Mouse (Mus musculus) lung, postnatal 4 days (tissue): Measurements from ENCODE around the gene Apln.

Experiments
- DNase-seq, 2 experiments: peaks; one replicate each; pipeline ENCODE4 v3.0.0; 2021

The Apln gene

DNA sequence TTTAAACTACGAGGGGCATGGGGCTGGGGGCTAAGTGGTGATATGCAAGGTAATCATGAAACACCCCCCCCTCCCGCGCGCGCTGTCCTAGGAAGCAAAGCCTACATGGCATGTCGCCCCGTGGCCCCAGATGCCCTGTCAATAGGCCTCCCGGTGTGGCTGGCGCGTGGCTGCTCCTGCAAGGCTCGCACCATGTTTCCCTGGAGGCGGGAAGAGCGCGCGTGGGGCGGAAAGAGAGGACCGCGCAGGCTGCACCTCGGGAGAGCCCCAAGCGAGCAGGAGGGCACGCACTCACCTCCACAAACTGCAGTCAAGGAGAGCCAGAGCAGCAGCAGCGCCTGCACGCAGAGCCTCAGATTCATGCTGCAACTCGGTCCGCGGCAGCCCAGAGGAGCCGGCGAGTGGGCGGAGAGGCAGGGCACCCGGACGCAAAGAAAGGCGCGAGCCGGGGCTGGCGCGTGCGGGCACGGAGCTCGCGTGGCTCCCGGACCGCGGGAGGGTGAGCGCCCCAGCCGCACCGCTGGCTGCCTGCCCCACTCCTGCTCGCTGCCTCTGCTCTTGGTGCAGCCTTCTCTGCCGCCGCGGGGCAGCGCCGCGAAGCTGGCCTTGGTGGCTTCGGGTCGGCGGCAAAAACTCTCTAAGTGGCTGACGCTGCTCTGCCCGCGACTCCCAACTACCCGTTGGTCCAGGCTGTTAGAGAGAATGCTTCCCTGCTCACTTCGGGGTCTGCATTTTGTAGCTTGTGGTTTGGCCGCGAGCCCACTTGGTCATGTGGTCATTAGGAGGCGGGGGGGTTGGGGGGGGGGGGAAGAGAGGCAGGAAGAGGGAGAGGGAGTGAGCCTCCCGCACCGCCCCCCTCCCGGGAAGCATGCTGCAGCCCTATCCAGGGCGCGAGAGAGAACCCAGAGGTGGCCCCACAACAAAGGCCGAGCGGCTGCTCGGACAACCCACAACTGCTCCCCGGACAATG, at the start of gene Apln:
Gene Apln, minus strand, starts transcription at position 710 of the 970 bp plus-strand sequence.
- peak; percentile 55 to 70 for DNase-seq

DNA sequence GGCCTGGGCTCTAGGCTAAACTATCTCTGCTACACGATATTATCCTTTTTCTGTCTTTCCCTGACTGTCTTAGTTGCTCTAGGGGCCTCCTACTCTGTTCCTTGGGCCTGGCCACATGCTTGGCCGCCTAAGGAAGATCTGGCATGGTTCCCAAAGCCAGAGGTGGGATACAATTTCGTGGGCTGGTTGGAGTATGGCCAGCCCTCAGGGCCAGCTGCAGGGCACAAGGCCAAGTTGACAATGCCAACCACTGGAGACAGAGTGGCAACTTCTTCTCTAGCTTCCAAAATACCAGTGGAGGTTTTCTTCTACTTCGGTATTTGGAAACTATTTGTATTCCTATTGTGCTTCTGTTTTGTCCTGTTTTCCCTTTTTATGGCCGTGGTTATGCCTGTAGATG, 47.7 kb upstream of the Apln start:
- DNase-seq: no peak

DNA sequence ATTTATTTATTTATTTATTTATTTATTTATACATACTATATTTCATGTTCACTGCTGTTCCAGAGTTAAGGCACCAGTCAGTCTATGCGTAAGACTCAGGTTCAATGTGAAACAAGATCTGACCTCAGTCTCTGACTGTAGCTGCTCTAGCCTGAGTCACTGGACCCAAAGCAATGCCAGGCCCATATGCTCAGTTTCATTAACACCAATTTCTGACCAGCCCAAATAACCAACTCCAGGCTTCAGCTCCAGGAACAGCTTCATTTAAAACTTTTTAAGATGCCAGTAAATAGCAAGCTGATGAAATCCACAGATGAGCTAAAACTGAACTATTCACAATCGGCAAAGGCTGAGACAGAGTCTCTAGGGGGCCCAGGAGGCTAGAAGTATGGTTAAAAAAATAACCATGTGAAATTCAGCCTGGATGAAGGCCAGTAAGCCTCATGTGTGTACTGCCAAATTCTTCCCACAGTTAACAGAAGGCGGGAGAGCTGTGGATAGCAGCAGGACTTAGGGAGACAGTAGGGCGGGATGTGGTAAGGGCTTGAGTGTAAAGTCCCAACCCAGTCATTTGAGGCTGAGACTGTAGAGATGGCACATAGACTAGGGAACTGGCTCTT, 42.3 kb upstream of the Apln start:
- DNase-seq: no peak

- DNase-seq: no peak
These were observed 40.0 kb upstream of the Apln start for GRCm38 (mm10) chrX:48074691-48075090.

GRCm38 (mm10) chrX:48072401-48072800, 37.7 kb upstream of the Apln start:
- DNase-seq: no peak

- no peak for DNase-seq
These were observed 37.3 kb upstream of the Apln start for GRCm38 (mm10) chrX:48071961-48072360.

- DNase-seq: no peak
These were observed 32.2 kb upstream of the Apln start for GRCm38 (mm10) chrX:48066891-48067290.

DNA sequence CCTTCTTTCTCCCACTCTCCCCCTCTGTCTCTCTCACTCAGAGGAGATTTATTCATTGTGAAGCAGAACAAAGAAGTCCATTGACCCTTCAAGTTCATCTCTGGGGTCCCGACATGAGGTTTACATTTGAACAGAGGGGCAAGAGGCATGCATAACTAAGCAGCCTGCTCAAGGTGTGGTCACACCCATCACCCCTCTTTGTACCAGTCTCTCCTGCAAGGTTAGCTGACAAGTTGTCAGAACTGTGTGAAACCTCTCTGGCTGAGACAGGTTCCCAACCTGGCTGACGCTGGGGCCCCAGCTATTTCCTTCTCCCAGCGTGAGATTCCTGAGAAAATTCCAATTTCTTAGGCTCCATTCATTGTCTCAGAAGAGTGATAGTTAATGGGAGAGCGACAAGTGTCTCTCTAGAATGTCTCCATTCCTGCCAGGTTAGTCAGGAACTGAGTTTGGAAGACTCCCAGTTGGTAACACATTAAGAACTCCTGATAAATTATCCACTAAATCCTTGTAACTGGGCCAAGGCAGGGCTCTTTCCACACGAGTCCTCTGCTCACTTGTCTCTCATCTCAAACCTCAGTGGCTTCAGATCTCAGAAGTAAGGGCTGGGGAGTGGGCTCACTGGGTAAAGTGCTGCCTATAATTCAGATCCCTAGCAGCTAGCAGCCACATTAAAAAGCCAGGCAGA, 29.7 kb upstream of the Apln start:
- no peak for DNase-seq

DNA sequence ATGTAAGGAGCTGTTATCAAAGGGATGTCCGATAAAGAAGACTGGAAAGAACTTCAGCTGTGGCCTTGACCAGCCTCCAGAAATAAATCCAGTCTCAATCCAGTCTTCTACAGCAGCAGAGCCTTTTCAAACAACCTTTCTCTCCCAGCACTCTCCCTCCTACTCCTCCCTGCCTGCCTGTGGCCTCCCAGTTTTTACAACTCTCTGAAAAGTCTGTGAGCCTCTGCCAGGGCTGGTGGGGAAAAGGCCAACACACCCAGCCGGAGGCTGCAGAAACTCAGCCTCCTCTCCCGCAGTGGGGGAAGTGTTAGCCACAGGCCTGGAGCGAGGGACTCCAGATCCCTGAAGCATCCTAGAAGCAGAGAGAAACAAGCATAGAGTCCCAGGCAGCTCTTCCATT, 27.8 kb upstream of the Apln start:
- no peak for DNase-seq

DNA sequence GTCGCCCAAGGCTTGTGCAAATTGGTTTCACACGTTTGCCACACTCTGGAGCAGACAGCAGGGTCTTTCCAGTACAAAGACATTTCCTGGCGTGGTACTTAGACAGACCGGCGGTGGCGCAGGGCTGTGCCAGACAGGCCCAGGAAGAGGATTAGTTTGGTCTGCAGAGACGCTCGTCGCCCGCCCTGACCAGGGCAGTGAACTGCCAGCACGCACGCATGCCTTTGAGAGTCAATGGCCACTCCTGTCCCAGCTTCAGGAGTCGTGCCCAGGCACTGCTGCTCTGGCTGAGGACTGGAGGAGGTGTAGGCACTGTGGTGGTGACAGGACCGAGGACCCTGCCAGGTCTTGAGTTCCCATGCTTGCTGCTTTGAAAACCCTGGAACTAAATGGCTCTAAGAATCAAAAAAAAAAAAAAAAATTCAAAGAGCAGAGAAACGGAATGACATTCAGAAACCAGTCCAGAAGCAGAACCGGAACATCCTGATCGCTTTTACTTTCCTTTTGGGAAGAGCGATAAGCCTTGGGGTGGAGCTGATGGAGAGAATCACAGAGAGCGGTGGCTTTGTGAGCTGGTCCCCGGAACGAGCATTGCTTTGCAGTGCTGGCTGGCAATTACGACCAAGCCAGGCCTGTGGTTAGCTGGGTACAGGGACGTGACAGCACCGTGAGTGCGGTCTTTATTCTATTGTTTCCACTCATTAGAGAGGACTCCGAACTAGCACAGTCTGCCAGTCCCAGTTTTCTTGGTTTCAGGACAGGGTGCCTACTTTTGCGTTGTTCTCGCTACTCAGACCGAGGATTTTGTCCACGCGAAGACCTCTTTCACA, 19.7 kb upstream of the Apln start:
- DNase-seq: peak; percentile 59 to 75

DNA sequence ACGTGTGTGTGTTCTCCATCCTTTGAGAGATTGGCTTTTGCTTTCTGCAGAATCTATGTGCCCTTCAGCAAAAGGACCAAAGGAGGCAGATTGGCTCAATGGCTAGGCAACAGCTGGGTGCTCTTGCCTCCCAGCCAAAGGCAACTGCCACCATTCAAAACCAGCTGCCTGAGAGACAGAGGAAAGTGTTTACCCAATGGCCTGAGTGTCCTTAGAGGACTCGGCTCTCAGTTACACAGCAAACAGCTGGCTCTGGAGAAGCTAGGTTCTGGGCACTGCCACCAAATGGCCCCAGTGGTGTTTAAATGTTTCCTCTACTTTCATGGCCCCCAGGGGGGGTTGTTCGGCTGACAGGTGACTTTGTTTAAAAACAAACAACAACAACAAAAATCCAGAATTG, 19.1 kb upstream of the Apln start:
- DNase-seq: peak in 1 of 2 experiments; percentile 23

GRCm38 (mm10) chrX:48046315-48046714, 11.7 kb upstream of the Apln start:
- DNase-seq: no peak

- no peak for DNase-seq
These were observed 9.6 kb upstream of the Apln start for GRCm38 (mm10) chrX:48044261-48044660.

DNA sequence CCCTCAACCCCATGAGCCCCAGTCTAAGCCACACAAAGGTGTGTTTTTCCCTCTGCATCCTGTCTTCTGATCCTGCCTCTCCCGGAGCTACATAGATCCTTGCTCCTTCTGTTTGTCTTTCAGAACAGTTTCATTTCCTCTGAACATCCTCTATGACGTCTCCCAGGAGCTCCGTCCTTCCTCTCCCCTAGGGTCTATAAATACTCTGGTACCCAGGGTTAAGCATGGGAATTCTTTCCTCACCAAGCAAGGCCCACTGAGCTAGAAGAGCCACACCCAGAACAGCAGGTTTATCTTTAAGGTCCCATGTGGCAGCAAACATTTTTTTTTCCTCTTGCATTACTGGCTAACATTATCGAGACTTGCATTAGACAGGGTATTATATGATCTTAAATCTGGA, 8.1 kb upstream of the Apln start:
- DNase-seq: no peak

DNA sequence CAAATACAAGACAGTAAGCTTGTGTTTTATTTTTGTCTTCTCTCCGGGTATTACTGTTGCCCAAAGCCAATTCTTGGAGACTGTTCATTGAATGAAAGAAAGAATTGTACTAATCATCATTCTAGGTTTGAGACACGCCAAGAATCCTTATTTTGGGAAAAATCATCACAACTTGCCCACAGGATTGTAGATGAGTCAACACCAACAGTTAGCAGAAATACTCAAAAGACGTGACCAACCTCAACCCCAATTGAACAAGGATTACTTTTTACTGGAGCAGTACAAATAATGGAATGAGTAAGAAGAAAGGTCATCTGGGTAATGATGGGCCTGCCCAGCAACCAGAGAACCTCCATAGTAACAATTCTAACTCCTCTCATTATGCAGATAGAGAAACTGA, 5.7 kb upstream of the Apln start:
- no peak for DNase-seq

- DNase-seq: peak in 1 of 2 experiments; percentile 29
These were observed 898 bp downstream of the Apln start for GRCm38 (mm10) chrX:48033766-48034143.

- DNase-seq: peak; percentile 19 to 43
These were observed 1.6 kb downstream of the Apln start for GRCm38 (mm10) chrX:48033024-48033423.

DNA sequence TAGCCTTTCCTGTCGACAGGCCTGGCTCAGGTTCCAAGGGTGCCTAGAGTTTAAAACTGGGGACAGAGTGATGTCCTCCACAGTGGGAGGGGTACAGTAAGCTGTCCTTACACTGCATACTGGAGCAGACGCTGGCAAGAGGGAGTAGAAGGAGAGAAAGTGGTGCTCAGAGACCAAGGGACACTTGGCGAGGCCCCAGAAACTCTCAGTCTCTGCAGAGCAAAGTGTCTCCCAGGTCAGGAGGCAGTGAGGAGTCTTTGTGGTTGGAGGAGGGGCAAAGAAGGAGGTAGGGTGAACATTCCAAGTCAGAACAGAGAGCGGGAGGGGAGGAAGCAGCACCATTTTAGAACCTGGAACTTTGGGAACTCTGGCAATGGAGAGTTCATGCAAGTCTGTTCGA, 2.8 kb downstream of the Apln start:
- DNase-seq: no peak

DNA sequence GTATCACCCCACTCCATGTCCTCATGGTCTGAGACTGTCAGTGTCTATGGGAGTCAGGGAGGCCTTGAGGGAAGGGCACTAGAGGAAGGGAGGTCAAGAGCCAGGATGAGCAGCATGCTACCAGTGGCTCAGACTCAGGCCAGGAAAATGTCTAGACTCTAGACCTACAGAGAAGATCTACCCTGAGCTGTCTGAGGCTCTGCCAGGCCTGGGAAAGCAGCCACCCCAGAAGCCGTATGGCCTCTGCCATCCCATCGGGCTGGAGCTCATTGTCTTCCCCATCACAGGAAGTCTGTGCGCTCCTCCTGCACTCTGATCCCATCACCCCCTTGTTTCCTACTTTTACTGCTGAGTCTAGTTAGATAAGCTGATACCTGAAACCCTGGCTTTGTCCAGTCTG, 4.1 kb downstream of the Apln start:
- no peak for DNase-seq

GRCm38 (mm10) chrX:48022811-48023210, 11.8 kb downstream of the Apln start:
- no peak for DNase-seq

GRCm38 (mm10) chrX:48019940-48020339, 14.7 kb downstream of the Apln start:
- peak; percentile 58 to 76 for DNase-seq

GRCm38 (mm10) chrX:48019359-48019758, 15.3 kb downstream of the Apln start:
- no peak for DNase-seq
